Mouse (Mus musculus) cerebellum, adult (tissue): ENCODE measurements around the gene Slc25a10.
A peak's percentile ranks its signal among the peaks of the same experiment; 100 is the strongest.

Experiments used
- ATAC-seq: cut with Nextera tagmentation; 2 replicates; pipeline ENCODE4 v1.9.2; 2017; ENCODE audit warnings: mild to moderate bottlenecking, moderate library complexity, mixed read lengths; ENCODE audit not compliant: insufficient number of reproducible peaks, low FRiP score, low TSS enrichment

The Slc25a10 gene

DNA sequence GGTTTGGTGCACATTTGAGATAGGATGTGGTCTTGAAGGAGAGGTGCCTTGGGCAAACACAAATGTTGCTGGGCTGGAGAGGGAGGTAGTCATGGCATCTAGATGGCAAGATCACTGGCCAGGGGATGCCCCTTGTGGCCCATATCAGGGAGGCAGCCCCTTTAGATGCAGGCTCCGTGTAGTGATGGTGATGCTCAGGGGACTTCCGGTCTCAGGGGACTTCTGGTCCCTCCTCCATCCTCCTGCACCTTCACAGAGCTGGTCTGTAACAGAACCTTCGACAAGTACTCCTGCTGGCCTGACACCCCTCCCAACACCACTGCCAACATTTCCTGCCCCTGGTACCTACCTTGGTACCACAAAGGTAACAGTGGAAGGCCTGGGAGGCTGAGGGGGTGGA, 44.2 kb downstream of the Slc25a10 start:
- ATAC-seq: no peak

GRCm38 (mm10) chr11:120538485-120538884, 46.8 kb downstream of the Slc25a10 start:
- peak; percentile 55; the same call in 1 of the 2 replicates for ATAC-seq

GRCm38 (mm10) chr11:120538955-120539284, 47.3 kb downstream of the Slc25a10 start:
- ATAC-seq: no peak

- ATAC-seq: no peak
Observed at GRCm38 (mm10) chr11:120539285-120540014, 47.8 kb downstream of the Slc25a10 start.

DNA sequence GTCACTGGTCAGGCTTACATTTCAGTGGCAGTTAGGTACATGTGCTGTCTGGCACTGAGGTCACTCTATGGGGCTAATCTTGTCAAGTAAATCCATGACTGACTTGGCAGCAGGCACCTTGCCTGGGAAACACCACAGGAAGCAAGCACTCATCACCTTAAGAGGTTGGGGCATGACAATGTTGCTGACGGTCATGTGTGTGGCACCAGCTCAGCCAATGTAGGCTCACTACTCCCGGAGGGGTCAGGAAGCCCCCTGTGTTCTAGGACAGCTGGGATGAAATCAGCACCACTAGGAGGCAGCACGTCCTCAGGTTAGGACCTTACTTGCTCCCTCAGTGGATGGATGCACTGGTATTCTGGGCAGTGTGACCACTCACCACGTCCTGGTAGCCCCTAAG, 50.3 kb downstream of the Slc25a10 start:
- no peak for ATAC-seq

GRCm38 (mm10) chr11:120542376-120542775, 50.7 kb downstream of the Slc25a10 start:
- no peak for ATAC-seq

DNA sequence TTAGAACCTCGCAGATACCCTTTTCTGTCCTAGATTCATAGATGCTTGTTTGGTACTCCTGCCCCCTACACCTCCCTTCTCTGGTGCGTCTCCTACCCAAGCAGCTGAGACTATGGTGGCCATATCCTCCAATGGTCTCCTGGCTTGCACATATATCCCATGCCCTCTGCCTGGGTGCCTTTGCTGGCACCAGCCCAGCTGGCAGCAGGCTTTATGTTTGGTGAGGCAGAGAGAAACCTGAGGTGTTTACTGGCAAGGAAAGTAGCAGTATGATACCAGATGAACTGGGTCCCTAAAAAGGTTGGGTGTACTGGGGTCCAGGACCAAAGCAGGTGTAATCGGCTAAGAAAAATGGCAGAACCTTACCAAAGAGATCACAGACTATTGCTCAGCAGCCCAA, 54.3 kb downstream of the Slc25a10 start:
- no peak for ATAC-seq

- ATAC-seq: no peak
Observed at GRCm38 (mm10) chr11:120547469-120547868, 55.8 kb downstream of the Slc25a10 start.

GRCm38 (mm10) chr11:120548214-120548613, 56.6 kb downstream of the Slc25a10 start:
- no peak for ATAC-seq

GRCm38 (mm10) chr11:120548786-120549167, 57.1 kb downstream of the Slc25a10 start:
- ATAC-seq: no peak
